Mouse (Mus musculus) heart, adult 11 months (tissue): ENCODE measurements at regions not wholly inside any gene's neighbourhood (a gene's known extent, or its start where the extent isn't known, plus 50 kb on each side); places are given as distances from the start of the nearest gene placed in this dataset.

ENCODE experiments used
- DNase-seq: peaks from one replicate; pipeline ENCODE4 v3.0.0; 2022

GRCm38 (mm10) chr9:113417106-113417505 is 291.0 kb downstream of the Pdcd6ip start:
- peak; percentile 64 for DNase-seq

- peak; percentile 60 for DNase-seq
Observed at GRCm38 (mm10) chr9:113415511-113415931, 292.5 kb downstream of the Pdcd6ip start.

- DNase-seq: peak; percentile 54
Observed at GRCm38 (mm10) chr9:113414690-113415089, 293.4 kb downstream of the Pdcd6ip start.

GRCm38 (mm10) chr9:113413851-113414250 is 294.2 kb downstream of the Pdcd6ip start:
- no peak for DNase-seq

- DNase-seq: no peak
Observed at GRCm38 (mm10) chr9:113411638-113412037, 296.4 kb downstream of the Pdcd6ip start.

GRCm38 (mm10) chr9:113408521-113408920 is 299.5 kb downstream of the Pdcd6ip start:
- no peak for DNase-seq

GRCm38 (mm10) chr9:113394320-113394719 is 313.7 kb downstream of the Pdcd6ip start:
- DNase-seq: no peak

- no peak for DNase-seq
Observed at GRCm38 (mm10) chr9:113387356-113387755, 320.7 kb downstream of the Pdcd6ip start.

GRCm38 (mm10) chr9:113381591-113382110 is 326.4 kb downstream of the Pdcd6ip start:
- peak; percentile 71 for DNase-seq

GRCm38 (mm10) chr9:113380408-113381129 is 327.5 kb downstream of the Pdcd6ip start:
- DNase-seq: no peak

- DNase-seq: no peak
Observed at GRCm38 (mm10) chr9:113378525-113378924, 329.5 kb downstream of the Pdcd6ip start.

GRCm38 (mm10) chr9:113371718-113372306 is 336.2 kb downstream of the Pdcd6ip start:
- peak; percentile 7 for DNase-seq

GRCm38 (mm10) chr9:113347942-113348341 is 360.1 kb downstream of the Pdcd6ip start:
- no peak for DNase-seq

- no peak for DNase-seq
Observed at GRCm38 (mm10) chr9:113346531-113346930, 361.5 kb downstream of the Pdcd6ip start.

- DNase-seq: no peak
Observed at GRCm38 (mm10) chr9:113342131-113342530, 365.9 kb downstream of the Pdcd6ip start.

GRCm38 (mm10) chr9:113340838-113341237 is 367.2 kb downstream of the Pdcd6ip start:
- no peak for DNase-seq

GRCm38 (mm10) chr9:113340036-113340435 is 368.0 kb downstream of the Pdcd6ip start:
- no peak for DNase-seq

- no peak for DNase-seq
Observed at GRCm38 (mm10) chr9:113324489-113324888, 383.6 kb downstream of the Pdcd6ip start.

GRCm38 (mm10) chr9:113309707-113310574 is 398.1 kb downstream of the Pdcd6ip start:
- no peak for DNase-seq

- no peak for DNase-seq
Observed at GRCm38 (mm10) chr9:113305761-113306160, 402.3 kb downstream of the Pdcd6ip start.

- peak; percentile 50 for DNase-seq
Observed at GRCm38 (mm10) chr9:113302429-113302828, 405.6 kb downstream of the Pdcd6ip start.

- peak; percentile 80 for DNase-seq
Observed at GRCm38 (mm10) chr9:113300846-113301245, 407.2 kb downstream of the Pdcd6ip start.

- peak; percentile 45 for DNase-seq
Observed at GRCm38 (mm10) chr9:113299900-113300299, 408.2 kb downstream of the Pdcd6ip start.
